Mouse (Mus musculus): ENCODE measurements around the gene Prkcq. TPM values are rescaled to one million over a fixed set of nuclear protein-coding genes. Genes with fewer than 3 reads are reported as not detected.

The Prkcq gene
- polyA plus RNA-seq, 1 experiment = not detected

- Histone ChIP-seq H3K4me1 (ENCODE audit: control insufficient read depth, insufficient read depth, low read length) (peaks cover 4% of the 10 kb centered on the region; the same call in 1 of the 2 replicates), H3K27ac (ENCODE audit: insufficient read depth, low read depth, low read length) (no peak overlapping the region), H3K4me3 (ENCODE audit: insufficient read depth, low read length) (no peak overlapping the region)
- TF ChIP-seq CTCF (IDR thresholded peaks at IDR 0.05; ENCODE audit: low read depth, low read length) = no peak
- no peak for TF ChIP-seq POLR2A (IDR thresholded peaks at IDR 0.05; ENCODE audit: borderline replicate concordance, low read depth, low read length)
Observed at GRCm38 (mm10) chr2:11211961-11212562, 40.2 kb downstream of the Prkcq start.

- no peak overlapping the region for H3K4me3 ChIP-seq (ENCODE audit: insufficient read depth, low read length)
- no peak overlapping the region for H3K27ac ChIP-seq (ENCODE audit: insufficient read depth, low read depth, low read length)
- no peak for TF ChIP-seq POLR2A (IDR thresholded peaks at IDR 0.05; ENCODE audit: borderline replicate concordance, low read depth, low read length)
- TF ChIP-seq CTCF (IDR thresholded peaks at IDR 0.05; ENCODE audit: low read depth, low read length) = no peak
- peaks cover 4% of the 10 kb centered on the region; the same call in 1 of the 2 replicates for H3K4me1 ChIP-seq (ENCODE audit: control insufficient read depth, insufficient read depth, low read length)
Observed at GRCm38 (mm10) chr2:11216421-11216820, 44.5 kb downstream of the Prkcq start.

DNA sequence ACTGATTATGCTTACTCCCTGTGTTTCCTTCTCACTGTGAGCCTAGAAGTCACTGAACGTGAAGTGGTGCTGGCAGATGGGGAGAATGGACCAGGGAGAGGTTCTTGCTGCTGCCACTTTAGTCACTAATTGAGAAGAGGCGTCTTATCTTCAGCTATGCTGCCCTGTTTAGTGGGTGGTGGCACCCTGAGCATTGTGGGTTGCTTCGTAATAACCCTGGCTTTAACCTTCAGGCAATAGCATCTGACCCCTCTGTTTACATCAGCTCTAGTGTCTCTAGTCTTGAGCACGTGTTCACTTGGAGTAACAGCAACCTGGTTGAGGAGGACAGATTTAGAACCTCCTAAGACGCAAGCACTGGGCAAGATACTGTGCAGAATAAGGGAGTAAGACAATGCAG is 44.9 kb downstream of the Prkcq start:
- H3K27ac ChIP-seq (ENCODE audit: insufficient read depth, low read depth, low read length) = no peak overlapping the region
- H3K4me1 ChIP-seq (ENCODE audit: control insufficient read depth, insufficient read depth, low read length) = peaks cover under 1% of the 10 kb centered on the region; the same call in 1 of the 2 replicates
- TF ChIP-seq POLR2A (IDR thresholded peaks at IDR 0.05; ENCODE audit: borderline replicate concordance, low read depth, low read length) (no peak), CTCF (IDR thresholded peaks at IDR 0.05; ENCODE audit: low read depth, low read length) (no peak)
- no peak overlapping the region for H3K4me3 ChIP-seq (ENCODE audit: insufficient read depth, low read length)

DNA sequence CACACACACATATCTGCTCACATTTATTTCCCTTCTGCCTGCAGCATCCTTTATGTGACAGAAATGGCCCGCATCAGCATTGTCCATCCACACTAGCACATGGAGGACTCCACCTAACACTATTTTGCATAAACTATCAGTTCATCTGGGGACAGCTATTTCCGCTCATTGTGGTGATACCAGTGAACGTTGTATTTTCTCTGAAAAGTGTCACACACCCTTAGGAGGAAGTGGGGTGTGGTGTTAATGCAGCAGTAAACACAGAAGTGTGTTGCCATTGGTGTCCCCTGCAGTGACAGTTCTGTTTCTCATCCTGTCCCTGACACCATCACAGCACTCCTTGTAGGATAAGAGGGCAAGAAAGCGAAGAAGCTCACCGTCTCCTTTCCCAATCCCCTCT is 46.2 kb downstream of the Prkcq start:
- Histone ChIP-seq H3K27ac (ENCODE audit: insufficient read depth, low read depth, low read length) (no peak overlapping the region), H3K4me3 (ENCODE audit: insufficient read depth, low read length) (no peak overlapping the region), H3K4me1 (ENCODE audit: control insufficient read depth, insufficient read depth, low read length) (no peaks in the 10 kb centered on the region)
- no peak for TF ChIP-seq POLR2A (IDR thresholded peaks at IDR 0.05; ENCODE audit: borderline replicate concordance, low read depth, low read length)
- TF ChIP-seq CTCF (IDR thresholded peaks at IDR 0.05; ENCODE audit: low read depth, low read length) = no peak

DNA sequence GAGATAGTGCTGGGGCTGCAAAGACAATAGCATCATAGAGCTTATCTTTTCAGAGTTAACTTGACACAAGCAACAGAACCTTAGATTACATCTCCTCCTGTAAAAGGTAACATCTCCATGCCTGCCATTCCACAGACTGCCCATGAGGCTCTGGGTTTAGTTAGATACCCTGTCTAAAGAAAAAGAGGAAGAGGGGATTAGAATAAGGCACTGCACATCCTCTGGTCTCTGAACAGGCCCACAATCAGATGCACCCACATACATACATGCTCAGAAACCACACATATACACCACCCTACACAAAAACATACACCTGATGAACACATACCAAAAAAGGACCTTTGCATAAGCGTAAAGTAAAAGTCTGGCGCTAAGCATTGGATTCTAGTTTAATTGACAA is 47.4 kb downstream of the Prkcq start:
- Histone ChIP-seq H3K27ac (ENCODE audit: insufficient read depth, low read depth, low read length) (no peak overlapping the region), H3K4me3 (ENCODE audit: insufficient read depth, low read length) (no peak overlapping the region), H3K4me1 (ENCODE audit: control insufficient read depth, insufficient read depth, low read length) (no peaks in the 10 kb centered on the region)
- TF ChIP-seq POLR2A (IDR thresholded peaks at IDR 0.05; ENCODE audit: borderline replicate concordance, low read depth, low read length) = no peak
- no peak for TF ChIP-seq CTCF (IDR thresholded peaks at IDR 0.05; ENCODE audit: low read depth, low read length)

DNA sequence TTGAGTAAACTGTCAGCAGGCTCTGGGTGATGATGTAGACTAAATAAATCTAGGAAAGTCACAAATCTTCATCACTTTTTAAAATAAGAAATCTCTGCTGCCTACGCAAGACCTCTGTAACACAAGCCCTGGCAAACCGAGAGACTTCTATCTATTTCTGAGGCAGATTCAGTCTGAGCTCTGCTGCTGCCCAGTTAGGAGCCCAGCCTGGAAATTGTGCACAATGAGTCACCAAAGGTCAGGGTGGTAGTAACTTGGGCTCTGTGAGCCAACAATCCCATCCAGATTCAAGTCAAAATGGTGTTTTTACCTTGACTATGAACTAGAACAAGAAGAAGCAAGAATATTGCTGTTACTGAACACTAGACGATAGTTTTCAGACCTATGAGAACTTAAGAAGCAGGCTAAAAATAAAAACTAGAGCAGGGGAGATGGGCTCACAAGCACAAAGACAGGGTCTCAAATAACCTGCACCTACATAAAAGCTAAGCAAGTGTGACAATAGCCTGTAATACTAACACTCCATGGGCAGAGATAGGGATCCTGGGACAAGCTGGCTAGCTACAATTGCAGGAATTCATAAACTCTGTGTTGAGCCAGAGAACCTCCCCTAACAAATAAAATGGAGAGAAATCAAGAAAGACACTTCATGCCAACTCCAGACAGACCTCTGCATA is 53.0 kb downstream of the Prkcq start:
- Histone ChIP-seq H3K27ac (ENCODE audit: insufficient read depth, low read depth, low read length) (no peak overlapping the region), H3K4me1 (ENCODE audit: control insufficient read depth, insufficient read depth, low read length) (no peaks in the 10 kb centered on the region), H3K4me3 (ENCODE audit: insufficient read depth, low read length) (no peak overlapping the region)
- TF ChIP-seq CTCF (IDR thresholded peaks at IDR 0.05; ENCODE audit: low read depth, low read length) = no peak
- TF ChIP-seq POLR2A (IDR thresholded peaks at IDR 0.05; ENCODE audit: borderline replicate concordance, low read depth, low read length) = no peak

- Histone ChIP-seq H3K27ac (ENCODE audit: insufficient read depth, low read depth, low read length) (no peak overlapping the region), H3K4me3 (ENCODE audit: insufficient read depth, low read length) (no peak overlapping the region), H3K4me1 (ENCODE audit: control insufficient read depth, insufficient read depth, low read length) (no peaks in the 10 kb centered on the region)
- TF ChIP-seq POLR2A (IDR thresholded peaks at IDR 0.05; ENCODE audit: borderline replicate concordance, low read depth, low read length) = no peak
- no peak for TF ChIP-seq CTCF (IDR thresholded peaks at IDR 0.05; ENCODE audit: low read depth, low read length)
Observed at GRCm38 (mm10) chr2:11225485-11225876, 53.6 kb downstream of the Prkcq start.

GRCm38 (mm10) chr2:11226555-11226954 is 54.6 kb downstream of the Prkcq start:
- Histone ChIP-seq H3K27ac (ENCODE audit: insufficient read depth, low read depth, low read length) (no peak overlapping the region), H3K4me3 (ENCODE audit: insufficient read depth, low read length) (no peak overlapping the region)
- TF ChIP-seq CTCF (IDR thresholded peaks at IDR 0.05; ENCODE audit: low read depth, low read length) = no peak
- no peak for TF ChIP-seq POLR2A (IDR thresholded peaks at IDR 0.05; ENCODE audit: borderline replicate concordance, low read depth, low read length)

DNA sequence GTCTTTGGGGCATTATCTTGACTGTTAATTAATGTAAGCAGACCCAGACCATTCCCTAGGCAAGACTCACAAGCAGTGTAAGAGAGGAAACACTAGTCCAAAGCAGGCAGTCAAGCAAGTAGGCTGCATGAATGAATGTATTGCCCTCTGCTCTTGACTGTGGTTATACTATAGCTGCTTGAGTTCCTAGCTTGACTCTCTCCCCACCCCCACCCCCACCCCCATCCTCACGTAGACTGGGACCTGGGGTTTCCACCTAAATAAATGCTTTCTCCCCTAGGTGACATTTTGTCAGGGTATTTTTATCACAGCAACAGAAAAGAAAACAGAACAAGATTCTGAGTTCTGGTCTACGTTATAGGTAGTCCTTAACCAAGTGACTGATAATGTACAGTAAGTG is 57.2 kb downstream of the Prkcq start:
- H3K4me3 ChIP-seq (ENCODE audit: insufficient read depth, low read length) = no peak overlapping the region
- TF ChIP-seq POLR2A (IDR thresholded peaks at IDR 0.05; ENCODE audit: borderline replicate concordance, low read depth, low read length) (no peak), CTCF (IDR thresholded peaks at IDR 0.05; ENCODE audit: low read depth, low read length) (no peak)
- H3K4me1 ChIP-seq (ENCODE audit: control insufficient read depth, insufficient read depth, low read length) = no peaks in the 10 kb centered on the region
- H3K27ac ChIP-seq (ENCODE audit: insufficient read depth, low read depth, low read length) = no peak overlapping the region

More at GRCm38 (mm10) chr2:11226555-11226954, 54.6 kb downstream of the Prkcq start:
- no peaks in the 10 kb centered on the region for H3K4me1 ChIP-seq (ENCODE audit: control insufficient read depth, insufficient read depth, low read length)

DNA sequence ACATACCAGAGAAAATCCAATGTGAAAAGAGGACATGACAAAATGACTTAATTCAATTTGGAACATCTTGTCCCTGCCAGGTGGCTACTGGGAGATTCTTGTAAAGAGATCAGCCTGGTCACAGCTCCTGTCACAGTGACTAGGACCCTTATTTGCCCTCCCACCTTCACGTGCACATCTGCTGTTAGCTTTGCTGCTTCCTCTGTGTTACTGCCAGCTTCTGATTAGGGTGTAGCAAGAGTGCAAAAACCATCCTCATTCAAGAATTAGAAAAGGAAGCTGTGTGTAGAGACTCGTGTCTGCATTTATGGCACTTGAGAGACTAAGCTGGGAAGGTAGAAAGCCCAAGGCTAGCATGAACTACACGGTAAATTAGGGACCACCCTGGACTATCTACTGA is 59.2 kb downstream of the Prkcq start:
- no peak overlapping the region for H3K27ac ChIP-seq (ENCODE audit: insufficient read depth, low read depth, low read length)
- TF ChIP-seq POLR2A (IDR thresholded peaks at IDR 0.05; ENCODE audit: borderline replicate concordance, low read depth, low read length) = no peak
- no peaks in the 10 kb centered on the region for H3K4me1 ChIP-seq (ENCODE audit: control insufficient read depth, insufficient read depth, low read length)
- H3K4me3 ChIP-seq (ENCODE audit: insufficient read depth, low read length) = no peak overlapping the region
